Comparison of ENCODE assay signal across 8 mouse cellular contexts in genomic region chr9:123440230-123441058, GRCm38 (mm10). TPM values are rescaled to one million over a fixed set of nuclear protein-coding genes. Genes with fewer than 3 reads are reported as not detected.
DNase-seq lines count a peak whose midpoint lies in the region; ATAC-seq and TF ChIP-seq lines count a peak whose summit lies in the region.

No protein-coding gene starts in this region.

- H3K36me3 ChIP-seq in liver, adult 2 months (ENCODE audit: control insufficient read depth, insufficient read depth, low read length), result peaks cover 24% of the 10 kb centered on the region
- H3K36me3 ChIP-seq in hindbrain, postnatal 0 days (ENCODE audit: insufficient read depth, low read length), result peaks cover 15% of the 10 kb centered on the region
- peaks cover 53% of the 10 kb centered on the region for H3K36me3 ChIP-seq in kidney, embryonic 15.5 days

- DNase-seq in embryo, embryonic 10 days (ENCODE audit: low spot score), result peak; percentile 16
- no peak for DNase-seq in embryo, embryonic 9.5 days (ENCODE audit: extremely low spot score)
- no peak for DNase-seq in liver, adult 2 months (ENCODE audit: extremely low read depth, low read depth, low spot score)
- no peak for DNase-seq in liver
- DNase-seq in Muller cell, postnatal 12 days (ENCODE audit: inconsistent ontology term), result peak; percentile 30
- DNase-seq in hindbrain, postnatal 0 days (ENCODE audit: low spot score), result peak; percentile 61
- DNase-seq in spleen, adult 12 weeks (ENCODE audit: low spot score), result no peak

- H3K27ac ChIP-seq in liver, adult 2 months (replicated peaks; ENCODE audit: insufficient read depth, low read depth, low read length), result no peak overlapping the region
- H3K27ac ChIP-seq in hindbrain, postnatal 0 days, result no peak overlapping the region; the same call in 1 of the 2 replicates
- no peak overlapping the region for H3K27ac ChIP-seq in kidney, embryonic 15.5 days

- WGBS in liver, adult 2 months, result 56% methylated on average over 5 of the region's 5 CpGs
- WGBS in hindbrain, postnatal 0 days, result 28% methylated on average over 5 of the region's 5 CpGs
- 65% methylated on average over 5 of the region's 5 CpGs for WGBS in kidney, embryonic 15.5 days

- TF ChIP-seq CTCF in liver, adult 2 months (IDR thresholded peaks at IDR 0.05; ENCODE audit: low read depth, low read length), result peak; percentile 48
- no peak; the same call in 1 of the 2 replicates for TF ChIP-seq CTCF in hindbrain, postnatal 0 days (IDR thresholded peaks at IDR 0.05; ENCODE audit: low read depth)

- no peak for TF ChIP-seq POLR2A in liver, adult 2 months (IDR thresholded peaks at IDR 0.05; ENCODE audit: extremely low read depth, insufficient read depth, low read length)

- no peak overlapping the region for H3K4me3 ChIP-seq in liver, adult 2 months (ENCODE audit: insufficient read depth, low read depth, low read length)
- no peak overlapping the region for H3K4me3 ChIP-seq in hindbrain, postnatal 0 days (ENCODE audit: low read length)
- H3K4me3 ChIP-seq in kidney, embryonic 15.5 days (replicated peaks), result no peak overlapping the region

- H3K4me2 ChIP-seq in hindbrain, postnatal 0 days (ENCODE audit: low read depth, low read length), result no peak overlapping the region
- no peak overlapping the region for H3K4me2 ChIP-seq in kidney, embryonic 15.5 days

- H3K9ac ChIP-seq in liver, adult 2 months (ENCODE audit: low read depth, low read length), result no peak overlapping the region
- H3K9ac ChIP-seq in hindbrain, postnatal 0 days (replicated peaks; ENCODE audit: low read length), result no peak overlapping the region
- no peak overlapping the region for H3K9ac ChIP-seq in kidney, embryonic 15.5 days

- no peaks in the 10 kb centered on the region for H3K4me1 ChIP-seq in liver, adult 2 months (ENCODE audit: control insufficient read depth, insufficient read depth, low read length)
- no peaks in the 10 kb centered on the region for H3K4me1 ChIP-seq in hindbrain, postnatal 0 days (ENCODE audit: insufficient read depth, low read length)
- H3K4me1 ChIP-seq in kidney, embryonic 15.5 days, result no peaks in the 10 kb centered on the region

- no peaks in the 10 kb centered on the region for H3K9me3 ChIP-seq in hindbrain, postnatal 0 days (ENCODE audit: low read length)
- H3K9me3 ChIP-seq in kidney, embryonic 15.5 days (replicated peaks), result no peaks in the 10 kb centered on the region

- no peaks in the 10 kb centered on the region for H3K79me2 ChIP-seq in liver, adult 2 months (ENCODE audit: control insufficient read depth, insufficient read depth, low read length)

- ATAC-seq in hindbrain, postnatal 0 days, result no peak
- ATAC-seq in kidney, embryonic 15.5 days (replicated peaks; ENCODE audit: low FRiP score), result no peak

- no peaks in the 10 kb centered on the region for H3K27me3 ChIP-seq in liver, adult 2 months (ENCODE audit: control insufficient read depth, insufficient read depth, low read length)
- no peaks in the 10 kb centered on the region for H3K27me3 ChIP-seq in hindbrain, postnatal 0 days (ENCODE audit: insufficient read depth, low read length)
- no peaks in the 10 kb centered on the region for H3K27me3 ChIP-seq in kidney, embryonic 15.5 days

RNA-seq across cellular contexts. Expression of gene Limd1, which starts 38.1 kb away (rescaled TPM):
- 19.7 and 22.2 TPM in 2 replicates for total RNA-seq in liver, adult 2 months (2014; rRNA removed)
- 15.9 and 24.6 TPM in 2 replicates for polyA plus RNA-seq in liver, adult 2 months (2012; rRNA removed)
- 29.7 and 30.3 TPM in 2 replicates for total RNA-seq in hindbrain, postnatal 0 days (2014; rRNA removed)
- 11.1 and 11.4 TPM in 2 replicates for polyA plus RNA-seq in hindbrain, postnatal 0 days (2015; fragmentation: Nextera tagmentation; extraction: Ambion mirVana)
- 49.3 and 50.5 TPM in 2 replicates for polyA plus RNA-seq in kidney, embryonic 15.5 days (2015; fragmentation: Nextera tagmentation; extraction: Ambion mirVana)

Comparison
In these comparisons a context has a peak if more than half of its experiments do, and no peak if none do; other contexts are left out.
1. DNase-seq: peak in embryo, embryonic 10 days (single experiment), Muller cell, postnatal 12 days (single experiment) and hindbrain, postnatal 0 days (single experiment); none in embryo, embryonic 9.5 days (single experiment), liver, adult 2 months (single experiment), liver (single experiment) and spleen, adult 12 weeks (single experiment).